Mouse (Mus musculus) kidney, postnatal 36 days (tissue): ENCODE results near the gene Wdr46.

ENCODE experiments used
- DNase-seq, 2 experiments: peaks; one replicate each; pipeline ENCODE4 v3.0.0; 2021 to 2022; ENCODE audit warnings: mixed read lengths in 2 of 2

Wdr46 gene

DNA sequence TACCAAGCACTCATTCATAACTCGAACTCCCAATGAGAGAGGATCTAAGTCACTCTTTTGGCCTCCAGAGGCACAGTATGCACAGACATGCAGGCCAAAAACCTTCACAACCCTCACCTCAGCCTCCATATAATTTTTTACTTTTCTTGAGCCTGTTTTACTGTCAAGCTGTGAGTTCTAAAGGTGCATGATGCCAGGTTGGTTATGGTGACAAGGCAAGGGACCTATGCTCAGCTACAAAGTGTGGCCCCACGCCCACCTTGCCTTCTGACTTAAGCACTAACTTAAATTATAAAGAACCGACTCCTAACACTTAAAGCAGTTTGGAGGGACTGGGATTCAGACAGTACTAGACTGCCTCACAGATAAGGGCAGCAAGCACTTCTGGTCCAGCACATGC is 12.8 kb downstream of the Wdr46 start:
- DNase-seq = no peak

DNA sequence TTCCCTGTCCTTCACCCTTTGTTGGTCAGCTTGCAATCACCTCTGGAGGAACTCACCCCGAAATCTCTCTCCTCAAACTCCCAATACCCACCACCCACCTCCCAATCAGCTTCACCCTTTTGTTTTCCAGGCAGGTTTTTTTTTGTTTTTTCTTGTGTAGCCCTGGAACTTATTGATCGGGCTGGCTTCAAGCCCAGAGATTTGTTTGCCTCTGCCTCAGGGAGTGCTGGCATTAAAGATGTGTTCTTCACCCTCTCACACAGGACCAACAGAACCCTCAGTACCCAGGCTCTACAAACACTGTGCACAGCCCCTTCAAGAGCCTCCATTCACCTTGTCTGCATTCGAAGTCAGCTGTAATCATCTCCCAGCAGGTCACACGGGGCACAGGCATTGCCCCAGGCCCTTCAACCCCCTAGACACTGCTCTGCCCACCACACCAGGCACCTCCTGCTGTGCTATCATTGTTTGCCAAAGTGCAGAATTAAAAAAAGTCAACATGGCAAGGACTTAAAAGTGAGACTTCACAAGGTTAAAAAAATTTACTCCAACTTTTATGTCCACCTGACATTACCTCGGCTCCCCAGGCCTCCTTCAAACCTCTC is 13.6 kb downstream of the Wdr46 start:
- no peak for DNase-seq

DNA sequence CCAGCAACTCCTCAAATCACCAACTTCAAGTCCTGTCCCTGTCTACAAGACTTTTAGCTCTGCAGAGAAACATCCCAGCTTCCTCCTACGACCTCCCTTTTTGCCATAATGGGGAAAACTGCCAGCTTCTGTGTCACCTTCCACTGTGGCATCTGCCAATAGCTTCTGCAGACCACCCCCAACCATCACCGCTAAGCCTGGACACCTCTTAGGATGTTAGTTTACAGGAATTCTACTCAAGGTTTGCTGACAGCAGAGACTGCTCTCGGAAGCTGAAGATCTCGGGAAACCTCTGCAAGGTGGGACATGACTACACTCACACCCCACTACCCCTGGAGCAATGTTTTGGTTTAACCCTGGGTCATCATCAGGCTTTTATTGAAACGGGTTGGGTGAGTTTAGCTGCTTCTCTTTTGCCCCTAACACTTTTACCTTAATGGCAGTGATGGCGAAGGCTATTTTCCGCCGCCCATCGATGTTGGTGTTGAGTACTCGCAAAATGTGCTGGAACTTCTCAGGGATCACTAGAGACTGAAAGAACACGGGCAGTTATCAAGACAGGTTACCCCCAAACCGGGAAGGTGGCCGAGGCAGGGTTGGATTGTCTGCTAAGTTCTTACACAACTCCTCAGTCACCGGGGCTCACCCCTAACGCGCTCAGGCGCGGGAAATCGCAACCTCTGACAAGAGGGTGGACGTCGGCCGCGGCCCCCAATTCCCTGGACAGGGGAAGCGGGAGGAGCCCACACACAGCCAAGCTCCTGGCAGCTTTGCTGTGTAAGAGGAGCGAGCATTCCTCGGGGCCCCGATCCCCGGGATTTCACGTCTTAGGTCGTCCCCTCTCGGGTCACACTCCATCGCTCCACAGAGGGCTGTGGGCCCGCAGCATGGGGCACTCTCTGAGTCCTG is 14.4 kb downstream of the Wdr46 start:
- DNase-seq = no peak

DNA sequence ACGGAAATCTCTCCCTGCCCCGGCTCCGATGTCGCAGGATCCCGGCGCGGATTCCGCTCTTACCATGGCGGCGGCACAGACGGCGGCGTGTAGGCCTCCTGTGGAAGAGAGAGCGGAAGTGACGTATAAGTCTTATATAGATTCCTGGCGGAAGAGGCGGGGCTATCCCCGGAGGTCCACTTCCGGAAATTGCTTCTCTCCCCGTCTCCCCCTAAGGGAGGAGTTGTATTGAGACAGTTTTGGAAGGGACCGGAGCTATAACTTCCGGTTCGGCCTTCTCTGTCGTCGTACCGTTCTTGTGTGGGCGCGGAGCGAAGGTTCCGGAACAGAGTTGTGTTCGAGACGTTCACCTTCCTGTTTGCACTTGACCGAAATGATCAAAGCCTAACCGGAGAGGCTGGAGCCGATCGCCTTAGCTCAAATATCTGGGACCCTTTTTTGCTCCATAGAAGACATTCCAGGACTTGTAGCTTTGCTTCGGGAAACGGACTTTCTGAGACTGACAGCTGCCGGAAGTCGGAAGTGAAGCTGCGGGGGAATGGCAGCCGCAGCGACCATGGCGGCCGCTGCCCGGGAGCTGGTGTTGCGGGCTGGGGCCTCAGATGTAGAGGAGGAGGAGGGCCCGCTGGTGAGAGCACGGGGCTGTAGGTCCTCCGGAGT is 15.2 kb downstream of the Wdr46 start, which contains the start of the genes Vps52 and Rps18:
Vps52 (plus strand) TSS at position 258 of the 660 bp plus-strand sequence.
Rps18 (minus strand) TSS at position 447 of the 660 bp plus-strand sequence.
- peak; percentile 95 to 97 for DNase-seq

DNA sequence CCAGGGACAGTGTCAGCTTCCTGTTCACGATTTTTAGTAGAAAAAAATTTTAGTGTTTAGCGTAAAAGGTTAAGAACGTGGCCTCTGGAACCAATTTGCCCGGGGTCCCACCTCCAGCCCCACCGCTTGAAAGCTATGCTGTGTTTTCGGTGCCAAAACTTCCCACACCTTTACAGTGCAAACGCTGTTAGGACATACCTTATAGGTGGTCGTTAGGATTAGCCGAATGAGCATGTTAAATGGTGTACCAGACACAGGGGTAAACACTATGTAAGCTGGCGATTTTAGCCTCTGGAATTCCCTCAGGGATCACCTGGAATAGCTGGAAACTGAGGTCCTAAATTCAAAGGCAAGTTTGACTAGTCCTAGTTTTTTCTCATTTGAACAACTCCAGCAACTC is 15.9 kb downstream of the Wdr46 start:
- no peak for DNase-seq

DNA sequence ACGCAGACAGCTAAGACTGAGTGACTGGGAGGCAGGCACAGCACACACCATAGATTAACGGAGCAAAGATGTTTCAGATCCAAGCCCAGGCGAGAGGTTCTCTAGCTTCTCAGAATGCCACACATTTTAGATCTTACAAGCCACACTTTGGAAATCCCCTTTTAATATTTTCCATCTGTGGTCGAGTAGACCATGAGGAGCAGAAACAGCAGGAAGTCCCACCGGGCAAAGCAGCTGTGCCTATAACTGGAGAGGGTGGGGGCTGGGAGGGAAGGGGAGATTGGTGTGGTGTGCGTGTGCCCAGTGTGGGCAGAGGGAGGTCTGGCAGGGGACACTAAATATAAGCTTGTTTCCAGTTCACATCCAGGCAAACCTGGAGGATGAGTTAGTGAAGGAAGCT is 17.0 kb downstream of the Wdr46 start:
- DNase-seq = no peak

DNA sequence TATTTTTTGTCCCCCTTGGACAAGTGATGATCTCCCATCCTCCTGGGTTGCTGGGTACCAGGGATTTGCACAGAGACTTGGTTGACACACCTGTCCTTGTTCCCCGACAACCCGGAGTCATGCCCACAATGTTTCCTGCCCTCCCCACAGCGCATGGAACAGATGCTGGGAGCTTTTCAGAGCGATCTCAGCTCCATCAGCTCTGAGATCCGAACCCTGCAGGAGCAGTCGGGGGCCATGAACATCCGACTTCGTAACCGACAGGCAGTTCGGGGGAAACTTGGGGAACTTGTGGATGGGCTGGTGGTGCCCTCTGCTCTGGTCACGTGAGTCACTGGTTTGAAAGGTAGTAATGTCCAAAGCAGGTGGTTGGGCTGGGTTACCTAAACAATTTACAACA is 18.0 kb downstream of the Wdr46 start:
- DNase-seq = no peak

DNA sequence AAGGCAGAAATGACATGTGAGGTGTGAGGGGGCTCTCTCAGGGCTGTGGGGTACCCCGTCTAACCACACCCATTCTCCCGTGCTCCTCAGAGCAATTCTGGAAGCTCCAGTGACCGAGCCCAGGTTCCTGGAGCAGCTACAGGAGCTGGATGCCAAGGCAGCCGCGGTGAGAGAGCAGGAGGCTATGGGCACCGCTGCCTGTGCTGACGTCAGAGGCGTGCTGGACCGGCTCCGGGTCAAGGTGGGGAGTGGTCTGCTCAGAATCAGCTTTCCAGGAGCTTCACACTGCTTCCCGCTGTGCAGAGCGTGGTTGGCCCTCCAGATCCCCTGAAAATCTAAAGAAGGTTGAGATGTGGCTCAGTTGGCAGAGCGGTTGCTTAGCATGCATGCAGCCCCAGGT is 18.7 kb downstream of the Wdr46 start:
- no peak for DNase-seq

DNA sequence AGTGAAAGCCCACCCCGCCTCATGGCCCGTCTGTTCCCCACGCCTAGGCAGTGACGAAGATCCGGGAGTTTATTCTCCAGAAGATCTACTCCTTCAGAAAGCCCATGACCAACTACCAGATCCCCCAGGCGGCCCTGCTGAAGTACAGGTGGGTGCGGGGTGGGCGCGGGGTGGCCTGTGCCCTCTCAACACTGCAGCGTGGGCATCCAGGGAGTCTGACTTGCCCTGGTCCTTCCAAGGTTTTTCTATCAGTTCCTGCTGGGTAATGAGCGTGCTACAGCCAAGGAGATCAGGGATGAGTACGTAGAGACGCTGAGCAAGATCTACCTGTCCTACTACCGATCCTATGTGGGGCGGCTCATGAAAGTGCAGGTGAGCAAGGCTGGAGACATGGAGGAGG is 19.5 kb downstream of the Wdr46 start:
- DNase-seq = no peak

DNA sequence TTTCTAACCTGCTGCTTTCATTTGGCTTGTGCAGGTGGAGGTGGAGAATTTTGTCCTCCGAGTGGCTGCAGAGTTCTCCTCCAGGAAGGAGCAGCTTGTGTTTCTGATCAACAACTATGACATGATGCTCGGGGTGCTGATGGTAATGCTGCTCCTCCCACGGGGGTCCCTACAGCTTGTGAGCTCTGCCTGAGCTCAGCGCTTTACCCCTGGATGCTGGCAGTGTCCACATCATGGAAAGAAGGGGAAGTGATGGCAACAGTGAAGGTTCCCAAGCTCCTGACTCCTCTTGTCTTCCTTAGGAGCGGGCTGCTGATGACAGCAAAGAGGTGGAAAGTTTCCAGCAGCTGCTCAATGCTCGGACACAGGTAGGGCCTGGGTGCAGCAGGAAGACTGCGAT is 22.4 kb downstream of the Wdr46 start:
- DNase-seq = no peak

DNA sequence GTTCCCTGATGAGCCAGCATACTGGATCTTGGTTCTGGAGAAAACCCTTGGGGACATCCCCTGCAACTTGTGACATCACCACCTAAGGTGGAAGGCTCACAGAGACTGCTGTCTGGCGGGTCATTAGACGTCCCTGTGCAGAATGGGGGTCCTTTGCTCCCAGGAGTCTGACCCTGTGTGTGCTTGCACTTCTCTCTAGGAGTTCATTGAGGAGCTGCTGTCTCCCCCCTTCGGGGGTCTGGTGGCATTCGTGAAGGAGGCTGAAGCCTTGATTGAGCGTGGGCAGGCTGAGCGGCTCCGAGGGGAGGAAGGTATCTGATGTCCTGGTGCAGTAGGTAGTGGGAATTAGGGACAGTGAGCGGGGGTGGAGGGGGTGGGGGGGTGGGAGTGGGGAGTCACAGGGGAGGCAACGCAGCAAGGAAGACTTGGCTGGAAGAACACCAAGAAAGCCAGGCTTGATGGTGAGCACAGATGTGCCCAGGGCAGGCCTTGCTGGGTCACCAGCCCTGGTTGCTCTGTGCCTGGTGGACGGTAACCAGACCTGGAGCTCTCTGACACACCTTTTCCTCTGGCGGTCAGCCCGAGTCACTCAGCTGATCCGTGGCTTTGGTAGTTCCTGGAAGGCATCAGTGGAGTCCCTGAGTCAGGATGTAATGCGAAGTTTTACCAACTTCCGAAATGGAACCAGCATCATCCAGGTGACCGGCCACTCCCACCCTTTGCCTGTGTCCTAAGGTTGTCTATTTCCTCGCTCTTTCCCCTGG is 24.8 kb downstream of the Wdr46 start:
- no peak for DNase-seq

DNA sequence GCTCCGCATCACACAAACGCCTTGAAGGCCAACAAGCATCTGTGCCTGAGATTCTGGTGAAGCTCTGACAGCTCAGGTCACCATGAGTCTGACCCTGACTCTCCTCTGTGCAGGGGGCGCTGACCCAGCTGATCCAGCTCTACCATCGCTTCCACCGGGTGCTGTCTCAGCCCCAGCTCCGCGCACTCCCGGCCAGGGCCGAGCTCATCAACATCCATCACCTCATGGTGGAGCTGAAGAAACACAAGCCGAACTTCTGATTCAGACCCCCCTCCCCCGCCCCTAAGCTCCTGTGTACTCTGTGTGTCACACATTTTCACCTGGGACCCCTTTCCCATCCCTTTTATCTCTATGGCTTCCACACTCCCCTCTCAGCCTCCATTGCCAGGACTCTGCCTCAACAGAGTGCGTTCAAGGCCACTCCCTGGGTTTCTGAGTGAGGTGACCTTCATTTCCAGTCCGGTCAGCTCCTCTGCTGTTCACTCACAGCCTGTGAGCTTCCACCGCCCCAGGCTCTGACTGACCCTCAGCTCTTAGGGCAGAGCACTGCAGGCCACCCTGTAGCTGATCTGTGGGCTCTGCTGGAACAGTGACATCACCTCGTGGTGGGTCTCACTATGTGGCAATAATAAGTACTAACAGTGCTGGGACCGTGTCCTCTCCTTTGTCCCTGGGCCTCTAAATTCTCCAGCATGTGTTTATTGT is 25.5 kb downstream of the Wdr46 start:
- DNase-seq = no peak

DNA sequence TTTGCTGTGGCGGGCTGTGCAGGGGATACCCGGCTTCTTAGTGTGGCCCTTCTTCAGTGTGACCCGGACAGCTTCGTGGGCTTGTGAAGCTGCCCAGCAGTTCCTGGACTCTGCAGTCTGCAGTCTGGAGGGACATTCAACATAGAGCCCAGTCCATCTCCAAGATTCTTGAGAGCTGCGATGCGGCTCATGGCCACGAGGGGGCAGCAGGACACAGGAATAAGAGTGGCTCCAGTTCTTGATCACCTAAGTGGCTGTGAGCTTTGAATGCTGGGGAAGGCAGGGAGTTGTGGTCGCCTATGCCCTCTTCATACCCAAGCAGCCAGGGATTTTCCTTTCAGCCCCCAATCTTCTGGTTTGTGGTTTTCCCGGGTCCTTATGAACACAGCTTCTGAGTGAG is 28.0 kb downstream of the Wdr46 start:
- peak; percentile 86 to 89 for DNase-seq

DNA sequence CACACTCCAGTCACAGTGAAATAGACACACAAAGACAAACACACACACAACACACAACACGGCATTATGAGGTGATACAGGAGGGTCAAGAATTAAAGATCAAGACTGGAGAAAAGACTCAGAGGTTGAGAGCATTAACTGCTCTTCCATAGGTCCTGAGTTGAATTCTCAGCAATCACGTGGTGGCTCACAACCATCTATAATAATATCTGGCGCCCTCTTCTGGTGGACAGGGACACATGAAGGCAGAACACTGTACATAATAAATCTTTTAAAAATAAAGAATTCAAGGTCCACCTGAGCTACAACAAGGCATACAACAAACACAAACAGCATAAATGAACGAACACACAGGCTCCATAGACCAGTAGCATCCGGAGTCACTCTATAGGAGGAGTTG is 28.5 kb downstream of the Wdr46 start:
- DNase-seq = peak; percentile 55 to 70

DNA sequence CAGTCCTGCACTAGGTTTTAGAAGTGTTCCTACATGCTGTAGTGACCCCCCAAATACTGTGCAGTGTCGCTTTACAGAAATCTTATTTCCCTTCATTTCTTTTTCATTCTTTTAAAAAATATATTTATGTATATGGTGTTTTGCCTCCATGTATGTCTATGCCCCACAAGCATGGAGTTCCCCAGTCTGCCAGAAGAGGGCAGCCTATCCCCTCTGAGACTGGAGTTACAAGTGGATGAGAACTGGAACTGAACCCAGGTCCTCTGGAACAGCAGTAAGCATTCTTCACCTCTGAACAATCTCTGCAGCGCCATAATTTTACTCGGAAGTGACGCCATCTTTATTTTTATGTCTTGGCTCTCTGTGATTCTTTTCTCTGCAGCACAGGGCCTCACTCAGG is 28.9 kb downstream of the Wdr46 start:
- no peak for DNase-seq

DNA sequence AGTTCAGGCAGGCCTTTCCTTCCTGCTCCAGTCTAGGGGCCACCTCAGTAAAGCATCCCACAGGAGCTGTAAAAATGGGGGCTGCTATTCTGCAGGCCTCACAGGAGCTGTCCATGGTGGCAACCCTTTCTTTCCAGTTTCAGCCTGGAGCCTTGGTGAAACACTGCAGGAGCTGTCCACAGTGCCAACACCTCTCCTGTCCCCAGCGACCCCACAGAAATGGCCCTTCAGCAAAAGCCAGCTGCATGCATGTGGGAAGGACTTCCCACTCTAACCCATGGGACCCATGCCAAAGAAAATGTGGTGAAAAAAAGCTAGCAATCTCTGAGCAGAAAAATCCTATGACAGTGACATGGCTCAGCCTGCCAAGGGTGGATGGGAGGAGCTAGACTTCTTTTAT is 32.2 kb downstream of the Wdr46 start:
- DNase-seq = peak in 1 of 2 experiments; percentile 56

DNA sequence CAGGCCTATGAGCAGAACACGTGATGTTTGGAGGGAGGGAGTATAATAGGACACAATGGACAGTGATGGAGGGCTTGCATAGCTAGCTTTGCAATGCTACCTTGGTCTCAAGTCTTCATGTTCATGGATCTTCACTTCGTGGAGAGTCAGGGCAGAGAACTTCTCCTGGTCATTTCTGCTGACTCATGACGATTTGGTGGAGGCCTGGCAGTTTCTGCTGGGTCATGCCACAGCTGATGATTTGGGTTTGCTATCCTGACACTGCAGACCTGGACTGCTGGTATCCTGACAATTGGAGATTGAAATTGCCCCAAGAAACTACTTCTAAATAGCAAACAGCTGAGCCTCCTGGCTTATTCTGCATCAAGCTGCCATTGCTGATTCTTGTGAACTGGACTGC is 33.1 kb downstream of the Wdr46 start:
- no peak for DNase-seq

DNA sequence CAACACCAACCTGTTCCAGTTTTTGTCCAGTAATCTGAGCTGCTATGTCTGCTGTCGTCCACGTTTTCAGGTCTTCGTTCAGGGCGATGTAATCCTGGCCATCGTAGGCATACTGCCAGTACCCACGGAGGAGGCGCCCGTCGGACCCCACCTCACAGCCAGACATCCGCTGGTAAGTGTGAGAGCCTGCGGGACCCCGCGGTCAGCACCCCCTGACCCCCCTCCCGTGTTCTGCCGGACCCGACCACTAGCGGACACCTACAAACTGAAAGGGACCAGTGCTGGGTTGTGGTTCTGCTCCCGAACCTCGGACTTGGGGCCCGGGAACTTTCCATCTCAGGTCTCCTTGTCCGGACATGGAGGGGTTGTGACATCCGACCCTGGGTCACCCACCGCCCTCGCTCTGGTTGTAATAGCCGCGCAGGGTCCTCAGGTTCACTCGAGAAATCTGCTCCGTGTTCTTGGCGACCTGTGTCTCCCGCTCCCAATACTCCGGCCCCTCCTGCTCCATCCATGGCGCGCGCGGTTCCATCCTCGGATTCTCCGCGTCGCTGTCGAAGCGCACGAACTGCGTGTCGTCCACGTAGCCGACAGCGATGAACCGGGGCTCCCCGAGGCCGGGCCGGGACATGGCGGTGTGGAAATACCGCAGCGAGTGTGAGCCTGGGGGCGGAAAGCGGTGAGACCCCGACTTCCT is 37.5 kb downstream of the Wdr46 start:
- DNase-seq = no peak

DNA sequence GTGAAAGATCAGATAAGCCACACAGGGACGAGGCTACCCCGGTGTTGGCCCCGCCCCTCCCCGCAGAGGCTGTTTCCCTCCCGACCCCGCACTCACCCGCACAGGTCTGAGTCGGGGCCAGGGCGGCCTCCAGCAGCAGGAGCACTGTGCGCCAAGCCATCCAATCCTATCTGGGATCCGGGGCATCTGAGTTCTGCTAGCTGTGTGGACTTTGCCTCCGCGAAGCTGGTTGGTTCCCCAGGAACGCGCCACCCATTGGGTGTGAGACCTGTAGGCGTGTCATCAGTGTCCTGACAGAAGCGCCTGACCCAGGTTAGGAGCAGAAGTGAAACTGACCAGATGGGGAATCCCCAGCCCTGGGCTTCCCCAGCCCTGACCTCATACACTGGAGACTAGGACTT is 38.2 kb downstream of the Wdr46 start:
- DNase-seq = peak; percentile 91 to 96

DNA sequence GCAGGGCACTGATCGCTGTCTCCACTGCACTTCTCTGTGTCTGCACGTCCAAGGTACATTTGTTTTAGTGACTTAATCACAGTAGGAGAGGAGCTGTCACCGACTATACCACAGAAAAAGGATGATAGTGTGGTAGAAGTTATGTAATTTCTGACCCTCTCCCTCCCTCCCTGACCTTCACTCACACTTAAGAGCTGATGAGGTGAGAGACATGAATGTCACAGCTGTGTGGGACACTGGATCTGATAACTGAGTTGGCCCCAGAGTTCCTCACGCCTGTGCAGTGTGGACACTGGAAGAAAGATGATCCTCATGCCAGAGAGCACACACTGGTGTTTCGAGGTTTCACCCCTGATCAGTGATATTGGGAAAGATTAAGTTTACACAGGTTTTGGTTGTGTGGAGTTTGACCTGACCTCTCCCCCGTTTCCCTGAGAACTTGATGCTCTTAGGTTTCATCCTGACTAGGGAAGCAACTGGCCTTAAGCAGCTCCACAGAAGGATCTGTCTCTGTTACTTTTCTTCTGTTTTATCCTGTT is 39.1 kb downstream of the Wdr46 start:
- no peak for DNase-seq
